Mouse (Mus musculus) neural tube, embryonic 15.5 days (tissue): Measurements from ENCODE around the gene AC140267.1. TPM values are rescaled to one million over a fixed set of nuclear protein-coding genes. Genes with fewer than 3 reads are reported as not detected.
A peak's percentile ranks its signal among the peaks of the same experiment; 100 is the strongest.

Experiments
- ATAC-seq: fragments of 200-750 bp; cut with Nextera tagmentation; 2 replicates; pipeline ENCODE4 v1.8.0; 2017; ENCODE audit warnings: mild to moderate bottlenecking, moderate TSS enrichment, moderate library complexity; ENCODE audit not compliant: low FRiP score
- H3K27ac ChIP-seq: fragments of 300-500 bp; sonication (generic); replicated peaks from 2 replicates; pipeline ENCODE4 v1.5.1; 2015; ENCODE audit warnings: mild to moderate bottlenecking, inconsistent platforms
- H3K27me3 ChIP-seq: fragments of 300-500 bp; sonication (generic); replicated peaks from 2 replicates; pipeline ENCODE4 v1.6.1; 2015; ENCODE audit warnings: inconsistent platforms
- H3K36me3 ChIP-seq: fragments of 300-500 bp; sonication (generic); 2 replicates; pipeline ENCODE4 v1.6.1; 2015; ENCODE audit warnings: inconsistent platforms
- H3K4me1 ChIP-seq: fragments of 300-500 bp; sonication (generic); 2 replicates; pipeline ENCODE4 v1.6.1; 2015; ENCODE audit warnings: inconsistent platforms
- H3K4me2 ChIP-seq: fragments of 300-500 bp; sonication (generic); 2 replicates; pipeline ENCODE4 v1.6.1; 2015; ENCODE audit warnings: inconsistent platforms, mild to moderate bottlenecking, moderate library complexity
- H3K4me3 ChIP-seq: fragments of 300-500 bp; sonication (generic); replicated peaks from 2 replicates; pipeline ENCODE4 v1.5.1; 2015; ENCODE audit warnings: mild to moderate bottlenecking, inconsistent platforms
- H3K9ac ChIP-seq: fragments of 300-500 bp; sonication (generic); replicated peaks from 2 replicates; pipeline ENCODE4 v1.6.1; 2015; ENCODE audit warnings: mild to moderate bottlenecking, inconsistent platforms
- H3K9me3 ChIP-seq: fragments of 300-500 bp; sonication (generic); replicated peaks from 2 replicates; pipeline ENCODE4 v1.6.1; 2016; ENCODE audit warnings: inconsistent platforms
- WGBS: fragments of 180-500 bp; shearing (Covaris S2); methylation state at CpG from one replicate; pipeline ENCODE4 v1.1.7; 2015; ENCODE audit warnings: mixed read lengths; 5-methylcytosine and 5-hydroxymethylcytosine counted together
- polyA plus RNA-seq: library from polyadenylated mRNA; unstranded; fragments of >200 nt; fragmentation: Nextera tagmentation; extraction: Ambion mirVana; gene quantifications from 2 replicates; pipeline ENCODE4 v1.2.1, GENCODE M21; 2015

Gene AC140267.1
- polyA plus RNA-seq, 1 experiment from 2014 or later, result not detected

- Histone ChIP-seq H3K9me3 (no peaks in the 10 kb centered on the region), H3K4me3 (no peak overlapping the region), H3K27me3 (no peaks in the 10 kb centered on the region), H3K4me1 (0 out of 2 replicates have a peak, but pooled peaks cover 5% of the 10 kb centered on the region), H3K9ac (no peak overlapping the region), H3K4me2 (no peak overlapping the region), H3K27ac (no peak overlapping the region), H3K36me3 (peaks cover 35% of the 10 kb centered on the region)
- no peak for ATAC-seq
- 18% methylated on average over 10 of the region's 10 CpGs for WGBS
Measured at GRCm38 (mm10) chr15:80215716-80216479, 19.7 kb upstream of the AC140267.1 start.

GRCm38 (mm10) chr15:80216480-80216820, 19.2 kb upstream of the AC140267.1 start:
- peaks cover 29% of the 10 kb centered on the region for H3K36me3 ChIP-seq
- 67% methylated on average over 9 of the region's 9 CpGs for WGBS
- H3K27ac ChIP-seq, result no peak overlapping the region

GRCm38 (mm10) chr15:80217476-80217875, 18.2 kb upstream of the AC140267.1 start:
- WGBS, result 90% methylated on average over 10 of the region's 10 CpGs
- Histone ChIP-seq H3K4me3 (no peak overlapping the region), H3K9ac (no peak overlapping the region), H3K27me3 (no peaks in the 10 kb centered on the region), H3K36me3 (peaks cover 19% of the 10 kb centered on the region), H3K27ac (no peak overlapping the region), H3K9me3 (no peaks in the 10 kb centered on the region), H3K4me2 (no peak overlapping the region), H3K4me1 (0 out of 2 replicates have a peak, but pooled peaks cover 5% of the 10 kb centered on the region)
- ATAC-seq, result no peak

More at GRCm38 (mm10) chr15:80216480-80216820, 19.2 kb upstream of the AC140267.1 start:
- no peak overlapping the region for H3K9ac ChIP-seq
- no peaks in the 10 kb centered on the region for H3K27me3 ChIP-seq
- H3K4me3 ChIP-seq, result no peak overlapping the region
- no peak overlapping the region for H3K4me2 ChIP-seq
- 0 out of 2 replicates have a peak, but pooled peaks cover 5% of the 10 kb centered on the region for H3K4me1 ChIP-seq
- no peaks in the 10 kb centered on the region for H3K9me3 ChIP-seq
- ATAC-seq, result no peak

DNA sequence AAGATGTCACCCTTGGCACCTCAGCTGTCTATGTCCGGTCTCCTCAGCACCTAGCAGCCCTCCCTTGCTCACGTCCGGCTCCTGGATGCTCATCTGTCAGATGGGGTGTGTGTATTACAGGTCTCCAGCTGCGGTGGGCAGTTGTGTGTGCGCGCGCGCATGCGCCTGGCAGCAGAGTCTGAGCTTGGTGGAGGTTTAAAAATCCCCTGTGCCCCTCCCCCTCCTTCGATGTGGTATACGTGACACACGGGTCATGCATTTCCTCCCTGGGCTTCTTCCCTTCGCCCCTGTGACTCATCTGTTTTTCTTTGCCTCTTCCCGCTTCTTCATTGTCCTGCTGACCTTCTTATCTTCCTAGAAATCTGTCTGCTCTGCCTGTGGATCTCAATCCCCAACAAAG, 16.4 kb upstream of the AC140267.1 start:
- no peaks in the 10 kb centered on the region for H3K9me3 ChIP-seq
- H3K27ac ChIP-seq, result 0 out of 2 replicates have a peak overlapping the region, but pooled peaks have one; percentile 29
- WGBS, result 66% methylated on average over 14 of the region's 14 CpGs

GRCm38 (mm10) chr15:80219705-80220657, 15.7 kb upstream of the AC140267.1 start:
- H3K9me3 ChIP-seq, result no peaks in the 10 kb centered on the region
- WGBS, result 69% methylated on average over 4 of the region's 4 CpGs
- no peak for ATAC-seq
- H3K9ac ChIP-seq, result no peak overlapping the region
- no peak overlapping the region for H3K4me3 ChIP-seq
- H3K27ac ChIP-seq, result 0 out of 2 replicates have a peak overlapping the region, but pooled peaks have one; percentile 29
- H3K4me2 ChIP-seq, result no peak overlapping the region
- H3K4me1 ChIP-seq, result 0 out of 2 replicates have a peak, but pooled peaks cover 5% of the 10 kb centered on the region
- H3K27me3 ChIP-seq, result no peaks in the 10 kb centered on the region
- no peaks in the 10 kb centered on the region for H3K36me3 ChIP-seq

More for the DNA sequence above, 16.4 kb upstream of the AC140267.1 start:
- H3K4me3 ChIP-seq, result no peak overlapping the region
- ATAC-seq, result no peak
- peaks cover 5% of the 10 kb centered on the region; the same call in 1 of the 2 replicates for H3K36me3 ChIP-seq
- H3K4me1 ChIP-seq, result 0 out of 2 replicates have a peak, but pooled peaks cover 5% of the 10 kb centered on the region
- H3K4me2 ChIP-seq, result 0 out of 2 replicates have a peak overlapping the region, but pooled peaks have one; percentile 11
- no peak overlapping the region for H3K9ac ChIP-seq
- no peaks in the 10 kb centered on the region for H3K27me3 ChIP-seq

GRCm38 (mm10) chr15:80221031-80221430, 14.6 kb upstream of the AC140267.1 start:
- H3K4me1 ChIP-seq, result 0 out of 2 replicates have a peak, but pooled peaks cover 5% of the 10 kb centered on the region
- WGBS, result 70% methylated on average over 8 of the region's 8 CpGs
- no peak overlapping the region for H3K4me3 ChIP-seq
- no peak overlapping the region for H3K27ac ChIP-seq
- H3K36me3 ChIP-seq, result no peaks in the 10 kb centered on the region
- H3K4me2 ChIP-seq, result no peak overlapping the region
- H3K9ac ChIP-seq, result no peak overlapping the region
- no peaks in the 10 kb centered on the region for H3K27me3 ChIP-seq
- H3K9me3 ChIP-seq, result no peaks in the 10 kb centered on the region
- no peak for ATAC-seq

DNA sequence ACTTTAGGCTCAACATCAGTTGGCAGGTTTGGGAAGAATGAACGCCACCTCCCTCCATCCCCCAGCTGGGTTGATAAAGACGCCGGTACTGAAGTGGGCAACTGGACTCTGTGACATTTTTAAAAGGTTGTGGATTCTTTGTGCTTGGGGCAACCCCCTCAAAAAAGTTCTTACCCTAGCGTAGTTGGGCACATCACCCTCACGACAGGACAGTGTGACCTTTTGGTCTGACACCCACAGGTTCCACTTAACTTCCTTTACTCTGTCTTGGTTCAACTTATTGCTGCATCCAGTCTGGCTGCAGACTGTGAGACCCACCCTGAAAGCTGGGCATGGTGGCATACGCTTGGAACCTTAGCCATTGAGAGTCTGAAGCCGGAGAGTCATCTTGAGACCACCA, 11.9 kb upstream of the AC140267.1 start:
- Histone ChIP-seq H3K27ac (no peak overlapping the region), H3K36me3 (no peaks in the 10 kb centered on the region), H3K9ac (no peak overlapping the region), H3K4me1 (0 out of 2 replicates have a peak, but pooled peaks cover 8% of the 10 kb centered on the region), H3K4me3 (no peak overlapping the region), H3K27me3 (no peaks in the 10 kb centered on the region), H3K9me3 (no peaks in the 10 kb centered on the region), H3K4me2 (no peak overlapping the region)
- no peak for ATAC-seq
- WGBS, result 89% methylated on average over 7 of the region's 7 CpGs

- 33% methylated on average over 9 of the region's 9 CpGs for WGBS
Measured at GRCm38 (mm10) chr15:80225208-80225607, 10.4 kb upstream of the AC140267.1 start.

DNA sequence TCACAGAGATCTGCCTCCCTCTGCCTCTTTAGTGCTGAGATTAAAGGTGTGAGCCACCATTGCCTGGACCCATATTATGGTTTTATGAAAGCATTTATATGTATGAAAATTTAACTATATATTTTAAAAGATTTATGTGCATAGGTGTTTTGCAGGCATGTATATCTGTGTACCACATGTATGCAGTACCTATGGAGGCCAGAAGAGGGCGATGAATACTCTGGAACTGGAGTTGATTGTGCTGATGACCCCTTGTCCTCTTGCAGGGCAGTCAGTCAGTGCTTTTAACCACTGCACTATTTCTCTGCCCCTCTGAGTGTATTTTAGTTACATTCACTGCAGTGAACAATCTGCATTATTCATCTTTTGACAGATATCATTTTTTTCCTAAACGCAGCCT, 9.8 kb upstream of the AC140267.1 start:
- no peak for ATAC-seq
- 51% methylated on average over 2 of the region's 2 CpGs for WGBS

More at GRCm38 (mm10) chr15:80225208-80225607, 10.4 kb upstream of the AC140267.1 start:
- Histone ChIP-seq H3K27me3 (no peaks in the 10 kb centered on the region), H3K36me3 (no peaks in the 10 kb centered on the region), H3K9ac (no peak overlapping the region), H3K4me3 (no peak overlapping the region), H3K4me2 (no peak overlapping the region), H3K27ac (no peak overlapping the region), H3K4me1 (0 out of 2 replicates have a peak, but pooled peaks cover 3% of the 10 kb centered on the region), H3K9me3 (no peaks in the 10 kb centered on the region)
- ATAC-seq, result peak; percentile 47; the same call in 1 of the 2 replicates

GRCm38 (mm10) chr15:80228071-80228800, 7.4 kb upstream of the AC140267.1 start:
- no peak for ATAC-seq
- H3K4me3 ChIP-seq, result no peak overlapping the region
- peaks cover 4% of the 10 kb centered on the region for H3K4me1 ChIP-seq
- no peaks in the 10 kb centered on the region for H3K36me3 ChIP-seq
- H3K9me3 ChIP-seq, result no peaks in the 10 kb centered on the region
- no peaks in the 10 kb centered on the region for H3K27me3 ChIP-seq
- WGBS, result 60% methylated on average over 17 of the region's 17 CpGs
- H3K4me2 ChIP-seq, result no peak overlapping the region
- H3K27ac ChIP-seq, result no peak overlapping the region
- H3K9ac ChIP-seq, result no peak overlapping the region

More for the DNA sequence above, 9.8 kb upstream of the AC140267.1 start:
- no peak overlapping the region for H3K4me3 ChIP-seq
- no peaks in the 10 kb centered on the region for H3K9me3 ChIP-seq
- no peak overlapping the region for H3K9ac ChIP-seq
- H3K36me3 ChIP-seq, result no peaks in the 10 kb centered on the region
- H3K27me3 ChIP-seq, result no peaks in the 10 kb centered on the region
- H3K4me1 ChIP-seq, result 0 out of 2 replicates have a peak, but pooled peaks cover 3% of the 10 kb centered on the region
- no peak overlapping the region for H3K27ac ChIP-seq
- H3K4me2 ChIP-seq, result no peak overlapping the region

- H3K9me3 ChIP-seq, result no peaks in the 10 kb centered on the region
- H3K27me3 ChIP-seq, result no peaks in the 10 kb centered on the region
- H3K4me1 ChIP-seq, result peaks cover 33% of the 10 kb centered on the region
- 37% methylated on average over 2 of the region's 2 CpGs for WGBS
- H3K4me3 ChIP-seq, result no peak overlapping the region
- H3K36me3 ChIP-seq, result peaks cover 17% of the 10 kb centered on the region
- no peak overlapping the region for H3K27ac ChIP-seq
- no peak overlapping the region for H3K4me2 ChIP-seq
- ATAC-seq, result no peak
- no peak overlapping the region for H3K9ac ChIP-seq
Measured at GRCm38 (mm10) chr15:80232331-80232730, 3.3 kb upstream of the AC140267.1 start.
